Mouse (Mus musculus) forebrain, embryonic 13.5 days (tissue): ENCODE data around the gene Cenpa. TPM values are rescaled to one million over a fixed set of nuclear protein-coding genes. Genes with fewer than 3 reads are reported as not detected.

Experiments
- ATAC-seq: fragments of 200-750 bp; cut with Nextera tagmentation; 2 replicates; pipeline ENCODE4 v1.8.0; 2017
- H3K27ac ChIP-seq: fragments of 300-500 bp; sonication (generic); 2 replicates; pipeline ENCODE4 v1.5.1; 2015; ENCODE audit warnings: inconsistent platforms, mild to moderate bottlenecking, moderate library complexity
- H3K27me3 ChIP-seq: fragments of 300-500 bp; sonication (generic); 2 replicates; pipeline ENCODE4 v1.6.1; 2015; ENCODE audit warnings: mild to moderate bottlenecking, inconsistent platforms
- H3K36me3 ChIP-seq: fragments of 300-500 bp; sonication (generic); 2 replicates; pipeline ENCODE4 v1.6.1; 2015; ENCODE audit warnings: mild to moderate bottlenecking, inconsistent platforms; ENCODE audit not compliant: poor library complexity, severe bottlenecking
- H3K4me1 ChIP-seq: fragments of 300-500 bp; sonication (generic); 2 replicates; pipeline ENCODE4 v1.6.1; 2015; ENCODE audit warnings: inconsistent platforms
- H3K4me2 ChIP-seq: fragments of 300-500 bp; sonication (generic); 2 replicates; pipeline ENCODE4 v1.6.1; 2015; ENCODE audit warnings: inconsistent platforms, mild to moderate bottlenecking, moderate library complexity
- H3K4me3 ChIP-seq: fragments of 300-500 bp; sonication (generic); 2 replicates; pipeline ENCODE4 v1.5.1; 2015; ENCODE audit warnings: mild to moderate bottlenecking, inconsistent platforms
- H3K9ac ChIP-seq: fragments of 300-500 bp; sonication (generic); 2 replicates; pipeline ENCODE4 v1.6.1; 2015; ENCODE audit warnings: mild to moderate bottlenecking, inconsistent platforms
- H3K9me3 ChIP-seq: fragments of 300-500 bp; sonication (generic); replicated peaks from 2 replicates; pipeline ENCODE4 v1.6.1; 2016; ENCODE audit warnings: inconsistent platforms
- WGBS: fragments of 180-500 bp; shearing (Covaris S2); methylation state at CpG from one replicate; pipeline ENCODE4 v1.1.7; 2015; 5-methylcytosine and 5-hydroxymethylcytosine counted together
- microRNA-seq: library from miRNA; unstranded; fragments of <30 nt; microRNA quantifications from one replicate; pipeline ENCODE4, GENCODE M21; 2016
- polyA plus RNA-seq: library from polyadenylated mRNA; unstranded; fragments of >200 nt; fragmentation: Nextera tagmentation; extraction: Ambion mirVana; gene quantifications from 2 replicates; pipeline ENCODE4 v1.2.1, GENCODE M21; 2015

The Cenpa gene
- polyA plus RNA-seq, 1 experiment from 2014 or later: 275 TPM

DNA sequence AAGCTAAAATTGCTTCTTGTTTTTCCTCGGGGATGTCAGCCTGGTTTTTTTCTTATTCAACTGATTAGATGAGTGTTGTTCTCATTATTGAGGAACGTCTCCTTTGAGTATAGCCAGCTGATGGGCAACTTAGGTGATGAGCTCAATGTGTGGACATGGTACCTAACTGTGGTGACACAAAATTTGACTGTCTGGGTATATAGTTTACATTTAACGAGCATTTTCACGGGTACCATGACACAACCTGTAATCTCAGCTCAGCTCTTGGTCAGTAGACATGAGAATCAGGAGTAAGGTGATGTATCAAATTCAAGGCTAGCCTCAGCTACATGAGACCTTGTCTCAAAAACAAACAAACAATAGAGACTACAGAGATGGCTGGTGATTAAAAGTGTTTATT, 50.9 kb downstream of the Cenpa start:
- H3K9me3 ChIP-seq: no peaks in the 10 kb centered on the region
- H3K4me1 ChIP-seq: peaks cover 56% of the 10 kb centered on the region
- no peak overlapping the region for H3K4me2 ChIP-seq
- no peak overlapping the region for H3K9ac ChIP-seq
- peaks cover 38% of the 10 kb centered on the region for H3K36me3 ChIP-seq
- no peaks in the 10 kb centered on the region for H3K27me3 ChIP-seq
- 79% methylated on average over 4 of the region's 4 CpGs for WGBS
- H3K4me3 ChIP-seq: no peak overlapping the region
- peak overlapping the region; percentile 73 for H3K27ac ChIP-seq
- ATAC-seq: no peak

DNA sequence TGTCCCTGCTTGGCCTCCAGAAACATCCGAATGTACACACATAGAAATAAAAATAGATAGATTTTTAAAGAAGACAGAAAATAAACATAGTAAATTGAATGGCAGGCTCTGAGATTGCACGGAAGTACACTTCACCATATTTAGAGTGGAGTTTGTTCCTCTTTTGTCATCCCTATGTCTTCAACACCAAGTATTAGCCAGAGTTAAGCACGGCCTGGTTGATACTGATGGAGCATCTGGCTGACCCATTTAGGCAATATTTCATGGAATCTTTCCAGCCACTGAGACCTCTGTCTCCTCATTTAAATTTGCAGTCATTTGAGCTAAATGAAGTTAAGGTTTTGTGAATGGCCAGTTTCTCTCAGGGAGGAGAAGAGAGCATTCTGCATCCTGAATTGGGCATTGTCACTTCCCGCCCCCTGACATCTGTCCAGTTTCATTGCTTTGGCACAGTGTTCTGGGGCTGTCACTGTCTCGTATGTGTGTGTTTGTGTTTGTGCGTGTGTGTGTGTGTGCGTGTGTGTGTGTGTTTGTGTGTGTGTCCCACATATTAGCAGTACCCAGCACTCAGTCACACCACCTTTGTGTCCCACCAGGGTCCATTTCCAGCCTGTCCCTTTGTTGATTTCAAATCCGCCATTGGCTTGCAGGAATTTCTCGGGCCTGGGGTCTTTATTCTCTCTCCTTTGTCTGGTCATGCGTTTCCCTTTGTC, 51.6 kb downstream of the Cenpa start:
- Histone ChIP-seq H3K27me3 (no peaks in the 10 kb centered on the region), H3K9ac (peak overlapping the region; percentile 54), H3K36me3 (peaks cover 44% of the 10 kb centered on the region), H3K9me3 (no peaks in the 10 kb centered on the region), H3K4me3 (0 out of 2 replicates have a peak overlapping the region, but pooled peaks have one; percentile 2), H3K4me2 (peak overlapping the region; percentile 41), H3K27ac (peak overlapping the region; percentile 73), H3K4me1 (peaks cover 60% of the 10 kb centered on the region)
- ATAC-seq: no peak; the same call in 1 of the 2 replicates
- 25% methylated on average over 10 of the region's 10 CpGs for WGBS

DNA sequence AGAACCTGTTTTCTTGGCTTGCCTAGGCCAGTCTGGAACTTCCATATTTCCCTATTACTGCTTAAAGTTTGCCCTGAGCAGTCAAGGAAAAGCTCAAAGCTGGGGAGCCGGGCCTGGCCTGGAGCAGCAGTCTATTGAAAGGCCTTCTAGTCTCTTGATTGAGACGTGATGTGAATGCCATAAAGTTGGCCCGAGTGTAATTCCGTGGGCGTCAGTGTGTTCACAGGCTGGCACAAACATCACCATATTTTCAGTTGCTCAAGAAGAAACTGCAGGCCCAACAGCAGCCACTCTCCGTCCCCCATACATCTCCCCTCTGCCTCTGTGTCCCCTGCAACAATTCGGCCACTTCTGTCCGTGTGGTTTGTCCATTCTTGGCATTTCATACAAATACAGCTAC, 55.4 kb downstream of the Cenpa start:
- no peak overlapping the region for H3K27ac ChIP-seq
- H3K27me3 ChIP-seq: no peaks in the 10 kb centered on the region
- no peak overlapping the region for H3K4me3 ChIP-seq
- no peak for ATAC-seq
- H3K9ac ChIP-seq: no peak overlapping the region
- WGBS: 92% methylated on average over 8 of the region's 8 CpGs
- no peaks in the 10 kb centered on the region for H3K9me3 ChIP-seq
- H3K36me3 ChIP-seq: peaks cover 54% of the 10 kb centered on the region
- no peak overlapping the region for H3K4me2 ChIP-seq
- peaks cover 37% of the 10 kb centered on the region for H3K4me1 ChIP-seq

Small RNA genes within 50 kb of the gene (microRNA-seq; reads per million reads assigned to microRNA genes)
- gene Mir5625: not detected

Other genes with a start within 250 kb of the Cenpa start
- gene Otof, start 204.8 kb upstream of the Cenpa start, polyA plus RNA-seq: 0.41 and 0.98 TPM in 2 replicates
- gene 1700001C02Rik, start 200.7 kb upstream of the Cenpa start, polyA plus RNA-seq: 0.23 and 0.93 TPM in 2 replicates
- not detected in 2 replicates for gene Cib4, start 120.9 kb upstream of the Cenpa start, polyA plus RNA-seq
- gene Kcnk3, start 78.6 kb upstream of the Cenpa start, polyA plus RNA-seq: 1.0 TPM in 2 replicates
- 26.2 and 29.3 TPM in 2 replicates for gene Slc35f6, start 18.8 kb upstream of the Cenpa start, polyA plus RNA-seq
- gene Dpysl5, start 44.8 kb downstream of the Cenpa start, polyA plus RNA-seq: 118 and 134 TPM in 2 replicates
- 64.1 and 72.9 TPM in 2 replicates for gene Mapre3, start 147.9 kb downstream of the Cenpa start, polyA plus RNA-seq
- gene Tmem214, start 201.2 kb downstream of the Cenpa start, polyA plus RNA-seq: 44.0 and 46.8 TPM in 2 replicates
- gene Agbl5, start 221.9 kb downstream of the Cenpa start, polyA plus RNA-seq: 22.7 and 25.3 TPM in 2 replicates
- gene Ost4, start 241.0 kb downstream of the Cenpa start, polyA plus RNA-seq: 325 and 333 TPM in 2 replicates
- 10.3 and 15.7 TPM in 2 replicates for gene Emilin1, start 246.6 kb downstream of the Cenpa start, polyA plus RNA-seq